ENCODE assay signal across 1 mouse cellular context in genomic region chrX:152016151-152017145, GRCm38 (mm10).
TF ChIP-seq lines count a peak whose summit lies in the region.

Gene Ribc1 (minus strand): TSS chrX:152016295.
Gene Smc1a (plus strand): TSS chrX:152016428.

TF ChIP-seq in MEL, 35 proteins besides CTCF, POLR2A, EP300 and RAD21 (continued from another document):
- TF ChIP-seq ELF1 (IDR thresholded peaks at IDR 0.05; ENCODE audit: low read depth, low read length) (peak; percentile 97), ZKSCAN1 (IDR thresholded peaks at IDR 0.05; ENCODE audit: low read depth, low read length) (no peak), MAZ (IDR thresholded peaks at IDR 0.05; ENCODE audit: low read depth, low read length) (peak; percentile 74; the same call in 1 of the 2 replicates), RCOR1 (IDR thresholded peaks at IDR 0.05; ENCODE audit: low read depth, low read length) (no peak; the same call in 1 of the 2 replicates), UBTF (IDR thresholded peaks at IDR 0.05; ENCODE audit: borderline replicate concordance, insufficient read depth, low read depth, low read length) (no peak), ZMIZ1 (IDR thresholded peaks at IDR 0.05; ENCODE audit: low read depth, low read length) (peak; percentile 52)
